Mouse (Mus musculus) cortical plate, adult 2 months (tissue): ENCODE measurements around the gene Morc4. TPM values are rescaled to one million over a fixed set of nuclear protein-coding genes. Genes with fewer than 3 reads are reported as not detected.
A peak's percentile ranks its signal among the peaks of the same experiment; 100 is the strongest.

ENCODE experiments used
- H3K27ac ChIP-seq: fragments of 200-500 bp; 2 replicates; pipeline ENCODE4 v1.5.1; 2012; ENCODE audit warnings: low read length, control low read depth, inconsistent platforms; ENCODE audit not compliant: insufficient read depth
- H3K4me1 ChIP-seq: fragments of 200-500 bp; 2 replicates; pipeline ENCODE4 v1.6.1; 2011; ENCODE audit warnings: low read length; ENCODE audit not compliant: control insufficient read depth, insufficient read depth
- H3K4me3 ChIP-seq: fragments of 200-500 bp; 2 replicates; pipeline ENCODE4 v1.5.1; 2011; ENCODE audit warnings: mild to moderate bottlenecking, low read length, control low read depth; ENCODE audit not compliant: insufficient read depth
- CTCF ChIP-seq: fragments of 200-500 bp; IDR thresholded peaks from 2 replicates; pipeline ENCODE4 v1.5.1; 2011; ENCODE audit warnings: mild to moderate bottlenecking, control low read depth, low read length; ENCODE audit not compliant: insufficient read depth; ENCODE audit errors: extremely low read depth
- POLR2A ChIP-seq: fragments of 200-500 bp; IDR thresholded peaks from 2 replicates; pipeline ENCODE4 v1.6.1; 2011; ENCODE audit warnings: mild to moderate bottlenecking, low read length, control low read depth; ENCODE audit not compliant: insufficient read depth; ENCODE audit errors: extremely low read depth
- polyA plus RNA-seq: library from polyadenylated mRNA; depleted of rRNA; stranded (reverse); fragments of >200 nt; gene quantifications from 2 replicates; pipeline ENCODE4 v1.2.3, GENCODE M21; 2012; rRNA removed

Morc4 gene
- polyA plus RNA-seq, 1 experiment, result 3.1 TPM

GRCm38 (mm10) chrX:139782278-139783044, 89.0 kb downstream of the Morc4 start, which contains the start of gene Ripply1:
Ripply1 (minus strand) TSS chrX:139782353.
- no peak within 1 kb of the TSS for H3K27ac ChIP-seq
- TF ChIP-seq POLR2A (no peak), CTCF (no peak)
- H3K4me1 ChIP-seq, result no peaks in the 10 kb centered on the region
- no peak within 1 kb of the TSS for H3K4me3 ChIP-seq

GRCm38 (mm10) chrX:139781563-139781962, 89.9 kb downstream of the Morc4 start:
- no peak overlapping the region for H3K4me3 ChIP-seq
- TF ChIP-seq POLR2A, result no peak
- TF ChIP-seq CTCF, result no peak
- H3K4me1 ChIP-seq, result no peaks in the 10 kb centered on the region
- H3K27ac ChIP-seq, result no peak overlapping the region

GRCm38 (mm10) chrX:139780988-139781387, 90.5 kb downstream of the Morc4 start:
- no peaks in the 10 kb centered on the region for H3K4me1 ChIP-seq

GRCm38 (mm10) chrX:139779401-139779800, 92.1 kb downstream of the Morc4 start:
- Histone ChIP-seq H3K27ac (no peak overlapping the region), H3K4me3 (no peak overlapping the region), H3K4me1 (no peaks in the 10 kb centered on the region)
- TF ChIP-seq CTCF, result no peak
- TF ChIP-seq POLR2A, result no peak

More at GRCm38 (mm10) chrX:139780988-139781387, 90.5 kb downstream of the Morc4 start:
- TF ChIP-seq CTCF (no peak), POLR2A (no peak)
- Histone ChIP-seq H3K27ac (no peak overlapping the region), H3K4me3 (no peak overlapping the region)

- no peak for TF ChIP-seq CTCF
- no peak for TF ChIP-seq POLR2A
- no peaks in the 10 kb centered on the region for H3K4me1 ChIP-seq
- no peak overlapping the region for H3K27ac ChIP-seq
- no peak overlapping the region for H3K4me3 ChIP-seq
Observed at GRCm38 (mm10) chrX:139778886-139779285, 92.6 kb downstream of the Morc4 start.

GRCm38 (mm10) chrX:139777357-139777756, 94.1 kb downstream of the Morc4 start:
- TF ChIP-seq CTCF (no peak), POLR2A (no peak)
- H3K4me1 ChIP-seq, result no peaks in the 10 kb centered on the region
- no peak overlapping the region for H3K4me3 ChIP-seq
- H3K27ac ChIP-seq, result no peak overlapping the region

DNA sequence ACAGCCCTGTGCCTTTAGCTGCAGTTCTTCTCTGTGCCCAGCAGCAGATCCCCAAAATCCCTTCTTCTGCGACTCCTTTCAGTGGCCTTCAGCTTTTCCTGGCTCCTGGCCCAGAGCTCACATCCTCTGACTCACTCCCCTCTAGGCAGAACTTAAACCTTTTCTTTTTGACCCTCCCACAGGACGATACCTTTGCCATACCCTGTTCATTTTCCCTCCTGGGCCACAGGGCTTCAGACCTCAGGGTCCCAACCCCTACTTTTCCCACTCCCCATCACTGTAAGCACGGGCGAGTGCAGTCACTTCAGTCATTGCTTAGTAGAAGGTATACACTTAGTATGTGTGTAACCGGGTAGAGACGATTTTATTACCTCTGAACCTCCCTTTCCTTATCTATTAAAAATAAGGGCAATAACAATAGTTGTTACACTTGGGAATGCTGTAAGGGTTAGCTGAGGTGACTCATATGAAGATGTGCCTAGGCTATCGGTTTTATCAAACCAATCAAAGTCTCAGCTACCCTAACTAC, 96.3 kb downstream of the Morc4 start:
- no peak for TF ChIP-seq CTCF
- TF ChIP-seq POLR2A, result no peak
- H3K27ac ChIP-seq, result no peak overlapping the region
- H3K4me1 ChIP-seq, result no peaks in the 10 kb centered on the region
- no peak overlapping the region for H3K4me3 ChIP-seq

GRCm38 (mm10) chrX:139774309-139775083, 97.0 kb downstream of the Morc4 start:
- no peak for TF ChIP-seq POLR2A
- peak; percentile 54 for TF ChIP-seq CTCF
- Histone ChIP-seq H3K27ac (no peak overlapping the region), H3K4me1 (no peaks in the 10 kb centered on the region), H3K4me3 (no peak overlapping the region)

Other genes starting within 250 kb of the Morc4 start
- gene Tbc1d8b, start 186.7 kb downstream of the Morc4 start, polyA plus RNA-seq, result 1.5 and 2.0 TPM in 2 replicates
- gene Gm15013, start 157.2 kb downstream of the Morc4 start, polyA plus RNA-seq, result not detected in 2 replicates
- not detected in 2 replicates for gene Ripply1, start 89.3 kb downstream of the Morc4 start, polyA plus RNA-seq
- 0.06 and 0.21 TPM in 2 replicates for gene Cldn2, start 70.8 kb downstream of the Morc4 start, polyA plus RNA-seq
- 3.7 and 4.2 TPM in 2 replicates for gene Rbm41, start 126.9 kb upstream of the Morc4 start, polyA plus RNA-seq
- gene Nup62cl, start 191.0 kb upstream of the Morc4 start, polyA plus RNA-seq, result 0.47 and 0.79 TPM in 2 replicates
- gene Pih1h3b, start 191.2 kb upstream of the Morc4 start, polyA plus RNA-seq, result not detected in 2 replicates